Mouse (Mus musculus) spleen, postnatal 10 days (tissue): ENCODE measurements around the gene Gm11564.
"Not testable (repeated sequence)": the region's sequence is repeated elsewhere in the genome, so short reads cannot be mapped to it uniquely, and the experiment has no call there.

Source experiments
- DNase-seq, 2 experiments: peaks; one replicate each; pipeline ENCODE4 v3.0.0; 2021 to 2022; ENCODE audit warnings: low spot score in 2 of 2

Gene Gm11564

GRCm38 (mm10) chr11:99815566-99815965 lies at the start of gene Gm11564:
TSS of gene Gm11564 (minus strand) at chr11:99815666.
- not testable (repeated sequence) for DNase-seq

DNA sequence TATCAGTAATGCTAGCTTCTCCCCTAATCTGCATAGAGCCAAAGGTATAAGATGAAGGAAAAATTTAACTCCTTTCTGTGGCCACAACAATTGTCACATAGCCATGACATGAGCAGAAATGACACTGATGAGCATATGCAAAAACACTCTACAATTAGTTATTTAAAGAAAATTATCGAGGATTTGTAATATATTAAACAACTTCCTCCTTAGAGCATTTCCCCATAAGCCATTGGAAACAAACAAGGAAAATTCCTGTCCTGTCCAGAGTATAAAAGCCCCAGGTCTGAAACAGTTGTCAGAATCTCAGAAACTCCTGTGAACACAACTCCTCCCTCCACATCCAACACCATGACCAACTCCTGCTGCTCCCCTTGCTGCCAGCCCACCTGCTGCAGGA lies 48.7 kb upstream of the Gm11564 start, which contains the start of gene Gm11559:
Gene Gm11559, plus strand, starts transcription at position 301 of the 400 bp plus-strand sequence.
- not testable (repeated sequence) for DNase-seq

- no peak for DNase-seq
Observed at GRCm38 (mm10) chr11:99858761-99859160, 43.3 kb upstream of the Gm11564 start.

DNA sequence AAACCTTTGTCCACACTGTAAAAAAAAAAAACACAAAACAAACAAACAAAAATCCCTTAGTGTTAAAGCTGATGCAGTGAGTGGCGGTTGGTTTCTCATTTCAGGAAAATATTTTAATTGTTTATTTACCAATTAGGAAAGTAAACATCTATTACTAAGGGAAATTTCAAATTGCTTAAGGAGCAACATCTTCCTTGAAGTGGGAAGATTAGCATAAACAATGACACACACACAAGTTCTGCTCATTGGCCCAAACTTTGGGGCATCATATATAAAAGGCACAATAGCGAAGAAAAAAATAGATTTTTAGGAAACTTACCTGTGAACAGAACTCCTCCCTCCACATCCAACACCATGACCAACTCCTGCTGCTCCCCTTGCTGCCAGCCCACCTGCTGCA lies 42.2 kb upstream of the Gm11564 start, which contains the start of gene Gm11568:
Gene Gm11568, plus strand, starts transcription at position 301 of the 400 bp plus-strand sequence.
- no peak for DNase-seq

DNA sequence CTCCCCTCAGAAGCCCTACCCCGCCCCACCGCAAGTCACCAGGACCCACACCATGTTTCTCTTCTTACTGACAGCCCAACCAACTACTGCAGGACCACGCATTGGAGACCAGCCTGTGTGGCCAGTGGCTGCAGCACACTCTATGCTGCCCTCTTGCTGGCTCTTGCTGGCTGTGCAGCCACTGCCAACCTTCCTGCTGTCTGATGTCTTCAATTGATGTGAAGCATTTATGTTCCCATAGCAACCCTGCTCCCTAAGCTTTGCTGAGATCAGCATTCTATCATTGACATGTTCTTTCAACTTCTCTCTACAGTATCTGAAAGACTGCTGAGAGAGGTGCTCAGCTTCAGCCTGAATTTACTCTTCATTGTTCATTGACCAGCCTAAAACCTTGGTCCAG lies 38.7 kb upstream of the Gm11564 start:
- DNase-seq: no peak

DNA sequence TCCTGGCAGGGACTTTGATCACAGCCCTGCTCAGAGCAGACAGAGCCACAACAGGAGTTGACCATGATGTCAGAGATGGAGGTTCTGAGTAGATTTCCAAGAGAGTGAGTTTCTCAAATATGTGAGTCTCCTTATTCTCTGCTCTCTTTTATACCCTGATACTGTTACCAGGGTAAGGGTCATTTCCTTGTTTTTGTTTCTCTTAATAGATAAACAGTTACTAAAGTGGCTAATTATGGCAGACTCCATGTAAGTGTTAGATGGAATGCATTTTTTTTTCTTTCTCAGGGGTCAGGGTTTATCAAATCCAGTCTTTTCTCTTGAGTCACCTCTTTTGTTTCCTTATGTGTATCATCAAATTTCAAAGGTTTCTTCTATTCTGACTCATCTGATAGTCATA lies 36.0 kb upstream of the Gm11564 start, which contains the start of gene Krtap4-16:
Gene Krtap4-16, minus strand, starts transcription at position 101 of the 400 bp plus-strand sequence.
- DNase-seq: no peak

DNA sequence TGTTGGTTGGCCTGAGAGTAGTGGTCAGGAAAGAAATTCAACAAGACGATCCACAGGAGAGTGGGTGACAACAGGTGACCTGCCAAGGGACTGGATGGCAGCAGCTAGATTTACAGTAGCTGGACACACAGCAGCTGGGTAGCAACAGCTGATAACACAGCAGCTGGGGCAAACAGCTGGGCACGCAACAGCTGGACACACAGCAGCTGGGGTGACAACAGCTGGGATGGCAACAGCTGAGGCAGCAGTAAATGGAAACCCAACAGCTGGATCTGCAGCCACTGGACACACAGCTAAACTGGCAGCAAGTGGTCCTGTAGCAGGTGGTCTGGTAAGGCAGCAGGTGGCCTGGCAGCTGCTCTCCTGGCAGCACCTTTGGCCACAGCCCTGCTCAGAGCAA lies 31.3 kb upstream of the Gm11564 start:
- DNase-seq: no peak

DNA sequence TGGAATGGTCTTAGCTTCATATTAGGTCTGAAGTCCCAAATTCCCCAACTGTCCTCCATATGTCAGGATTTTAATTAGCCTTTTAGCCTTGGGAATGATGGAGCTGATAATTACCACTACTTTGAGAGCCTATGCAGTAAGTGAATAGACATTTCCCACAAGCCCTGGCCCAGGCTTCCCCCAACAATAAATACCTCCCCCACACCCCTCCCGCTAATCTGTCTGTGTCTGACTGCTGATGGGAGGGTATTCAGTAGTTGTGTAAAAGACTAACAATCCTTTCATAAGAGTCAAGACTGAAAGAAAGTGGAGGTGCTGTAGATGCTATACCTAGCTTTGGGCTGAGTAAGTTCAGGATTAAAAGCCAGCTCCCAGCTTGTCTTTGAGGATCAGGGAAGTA lies 26.7 kb upstream of the Gm11564 start:
- no peak for DNase-seq

GRCm38 (mm10) chr11:99837966-99838365 lies 22.5 kb upstream of the Gm11564 start, which contains the start of gene 2300003K06Rik:
TSS of gene 2300003K06Rik (minus strand) at chr11:99838066.
- no peak for DNase-seq

DNA sequence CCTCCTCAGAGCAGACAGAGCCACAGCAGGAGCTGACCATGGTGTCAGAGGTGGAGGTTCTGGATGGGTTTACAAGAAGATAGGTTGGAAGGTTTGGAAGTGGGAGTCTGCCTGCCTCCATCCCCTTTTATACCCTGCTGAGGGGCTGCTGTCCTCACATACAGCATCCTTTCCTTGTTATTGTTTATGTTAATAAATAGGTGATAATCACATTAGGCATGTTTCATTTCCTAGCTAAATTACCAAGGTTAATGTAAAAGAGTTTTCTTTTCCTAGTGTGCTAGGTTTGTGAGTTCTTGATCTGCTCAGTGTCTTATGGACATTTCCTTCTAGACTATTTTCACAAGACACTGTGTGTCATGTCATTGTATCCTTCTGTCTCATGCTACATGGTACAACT lies 5.7 kb downstream of the Gm11564 start, which contains the start of gene Krtap4-13:
Gene Krtap4-13, minus strand, starts transcription at position 101 of the 400 bp plus-strand sequence.
- not testable (repeated sequence) for DNase-seq

GRCm38 (mm10) chr11:99804346-99804745 lies 11.1 kb downstream of the Gm11564 start, which contains the start of gene Gm11554:
TSS of gene Gm11554 (minus strand) at chr11:99804446.
- DNase-seq: not testable (repeated sequence)

GRCm38 (mm10) chr11:99798832-99799231 lies 16.6 kb downstream of the Gm11564 start, which contains the start of gene Gm11569:
TSS of gene Gm11569 (minus strand) at chr11:99798932.
- DNase-seq: not testable (repeated sequence)

DNA sequence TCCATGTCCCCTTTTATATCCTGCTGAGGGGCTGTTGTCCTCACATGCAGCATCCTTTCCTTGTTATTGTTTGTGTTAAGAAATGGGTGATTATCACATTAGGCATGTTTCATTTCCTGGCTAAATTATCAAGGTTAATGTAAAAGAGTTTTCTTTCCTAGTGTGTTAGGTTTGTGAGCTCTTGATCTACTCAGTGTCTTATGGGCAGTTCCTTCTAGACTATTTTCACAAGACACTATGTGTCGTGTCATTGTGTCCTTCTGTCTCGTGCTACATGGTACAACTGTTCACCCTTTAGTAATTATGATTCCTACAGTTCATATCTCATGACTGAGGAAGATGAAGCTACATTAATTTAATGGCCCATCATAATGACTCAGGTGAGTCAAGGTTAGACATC lies 22.1 kb downstream of the Gm11564 start, which contains the start of gene Gm11596:
Gene Gm11596, minus strand, starts transcription at position 101 of the 400 bp plus-strand sequence.
- DNase-seq: no peak

DNA sequence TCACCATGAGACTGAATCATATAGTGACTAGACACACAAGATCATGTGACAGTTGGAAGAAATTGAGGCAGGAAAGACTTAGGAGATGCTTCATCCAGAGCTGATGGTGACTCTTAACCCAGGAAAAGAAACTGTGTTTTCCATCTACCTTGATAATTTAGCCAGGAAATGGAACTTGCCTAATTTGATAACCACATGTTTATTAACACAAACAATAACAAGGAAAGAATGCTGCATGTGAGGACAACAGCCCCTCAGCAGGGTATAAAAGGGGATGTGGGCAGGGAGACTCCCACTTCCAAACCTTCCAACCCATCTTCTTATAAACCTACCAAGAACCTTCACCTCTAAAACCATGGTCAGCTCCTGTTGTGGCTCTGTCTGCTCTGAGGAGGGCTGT lies 30.6 kb downstream of the Gm11564 start, which contains the start of gene Krtap4-9:
Gene Krtap4-9, plus strand, starts transcription at position 301 of the 400 bp plus-strand sequence.
- DNase-seq: not testable (repeated sequence)

DNA sequence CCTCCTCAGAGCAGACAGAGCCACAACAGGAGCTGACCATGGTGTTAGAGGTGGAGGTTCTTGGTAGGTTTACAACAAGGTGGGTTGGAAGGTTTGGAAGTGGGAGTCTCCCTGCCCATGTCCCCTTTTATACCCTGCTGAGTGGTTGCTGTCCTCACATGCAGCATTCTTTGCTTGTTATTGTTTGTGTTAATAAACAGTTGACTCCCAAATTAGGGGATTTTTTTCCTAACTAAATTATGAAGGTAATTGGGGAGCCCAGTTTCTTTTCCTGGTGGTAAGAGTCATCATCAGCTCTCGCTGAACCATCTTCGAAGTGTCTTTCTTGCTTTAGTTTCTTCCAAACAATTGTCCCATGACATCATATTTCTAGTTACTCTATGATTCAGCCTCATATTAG lies 34.9 kb downstream of the Gm11564 start, which contains the start of gene Krtap4-8:
Gene Krtap4-8, minus strand, starts transcription at position 101 of the 400 bp plus-strand sequence.
- DNase-seq: no peak

DNA sequence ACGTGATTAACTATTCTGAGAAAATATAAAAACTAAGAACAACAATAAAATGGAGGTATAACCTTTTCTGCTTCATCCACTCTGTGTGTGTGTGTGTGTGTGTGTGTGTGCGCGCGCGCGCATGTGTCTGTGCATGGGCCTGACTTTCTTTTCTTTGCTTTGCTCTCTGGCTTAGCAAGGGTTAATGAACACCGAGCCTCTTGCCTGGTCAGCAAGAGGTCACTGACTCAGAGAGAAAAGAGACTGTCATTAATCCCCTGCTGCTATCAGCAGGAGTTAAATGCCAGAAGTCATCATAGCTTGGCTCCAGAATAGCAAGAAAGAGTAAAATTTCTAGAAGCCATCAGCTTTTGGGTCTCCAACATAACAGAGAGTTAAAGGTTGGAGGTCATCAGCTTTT lies 37.1 kb downstream of the Gm11564 start:
- DNase-seq: no peak

- not testable (repeated sequence) for DNase-seq
Observed at GRCm38 (mm10) chr11:99772813-99773212, 42.7 kb downstream of the Gm11564 start, which contains the start of gene Gm11595. TSS of gene Gm11595 (minus strand) at chr11:99772913.

GRCm38 (mm10) chr11:99768410-99768809 lies 47.1 kb downstream of the Gm11564 start:
- DNase-seq: no peak
